Mouse (Mus musculus) lung, embryonic 15.5 days (tissue): ENCODE measurements around the gene Nxph2. TPM values are rescaled to one million over a fixed set of nuclear protein-coding genes. Genes with fewer than 3 reads are reported as not detected.
"Not testable (repeated sequence)": the region's sequence is repeated elsewhere in the genome, so short reads cannot be mapped to it uniquely, and the experiment has no call there.

Experiments
- ATAC-seq: fragments of 200-750 bp; cut with Nextera tagmentation; 2 replicates; pipeline ENCODE4 v1.8.0; 2017; ENCODE audit warnings: moderate number of reproducible peaks, borderline replicate concordance; ENCODE audit not compliant: low FRiP score, low TSS enrichment; ENCODE audit errors: extremely low read depth
- H3K27ac ChIP-seq: fragments of 300-500 bp; sonication (generic); 2 replicates; pipeline ENCODE4 v1.5.1; 2015; ENCODE audit warnings: moderate library complexity, mild to moderate bottlenecking, inconsistent platforms
- H3K27me3 ChIP-seq: fragments of 300-500 bp; sonication (generic); 2 replicates; pipeline ENCODE4 v1.6.1; 2015; ENCODE audit warnings: inconsistent platforms
- H3K36me3 ChIP-seq: fragments of 300-500 bp; sonication (generic); 2 replicates; pipeline ENCODE4 v1.6.1; 2015; ENCODE audit warnings: inconsistent platforms
- H3K4me1 ChIP-seq: fragments of 300-500 bp; sonication (generic); 2 replicates; pipeline ENCODE4 v1.6.1; 2015; ENCODE audit warnings: inconsistent platforms
- H3K4me2 ChIP-seq: fragments of 300-500 bp; sonication (generic); 2 replicates; pipeline ENCODE4 v1.6.1; 2015; ENCODE audit warnings: inconsistent platforms, mild to moderate bottlenecking, moderate library complexity
- H3K4me3 ChIP-seq: fragments of 300-500 bp; sonication (generic); 2 replicates; pipeline ENCODE4 v1.5.1; 2015; ENCODE audit warnings: mild to moderate bottlenecking, inconsistent platforms
- H3K9ac ChIP-seq: fragments of 300-500 bp; sonication (generic); 2 replicates; pipeline ENCODE4 v1.6.1; 2015; ENCODE audit warnings: inconsistent platforms
- H3K9me3 ChIP-seq: fragments of 300-500 bp; sonication (generic); 2 replicates; pipeline ENCODE4 v1.6.1; 2016; ENCODE audit warnings: inconsistent platforms
- WGBS: fragments of 180-500 bp; shearing (Covaris S2); methylation state at CpG from one replicate; pipeline ENCODE4 v1.1.7; 2015; 5-methylcytosine and 5-hydroxymethylcytosine counted together
- polyA plus RNA-seq: library from polyadenylated mRNA; unstranded; fragments of >200 nt; fragmentation: Nextera tagmentation; extraction: Ambion mirVana; gene quantifications from 2 replicates; pipeline ENCODE4 v1.2.1, GENCODE M21; 2015

Gene Nxph2
- not detected in 2 replicates for polyA plus RNA-seq

- H3K9me3 ChIP-seq = no peaks in the 10 kb centered on the region
- no peak within 1 kb of the TSS for H3K4me3 ChIP-seq
- WGBS = 2% methylated on average over 31 of the region's 31 CpGs
- no peaks in the 10 kb centered on the region for H3K36me3 ChIP-seq
- no peaks in the 10 kb centered on the region for H3K4me1 ChIP-seq
- ATAC-seq = no peak
- H3K9ac ChIP-seq = no peak within 1 kb of the TSS
- peak within 1 kb of the TSS; percentile 30 for H3K4me2 ChIP-seq
- H3K27me3 ChIP-seq = peaks cover 14% of the 10 kb centered on the region
- no peak within 1 kb of the TSS for H3K27ac ChIP-seq
Measured at GRCm38 (mm10) chr2:23320746-23321585, at the start of gene Nxph2. Nxph2 (plus strand) TSS chr2:23321246.

DNA sequence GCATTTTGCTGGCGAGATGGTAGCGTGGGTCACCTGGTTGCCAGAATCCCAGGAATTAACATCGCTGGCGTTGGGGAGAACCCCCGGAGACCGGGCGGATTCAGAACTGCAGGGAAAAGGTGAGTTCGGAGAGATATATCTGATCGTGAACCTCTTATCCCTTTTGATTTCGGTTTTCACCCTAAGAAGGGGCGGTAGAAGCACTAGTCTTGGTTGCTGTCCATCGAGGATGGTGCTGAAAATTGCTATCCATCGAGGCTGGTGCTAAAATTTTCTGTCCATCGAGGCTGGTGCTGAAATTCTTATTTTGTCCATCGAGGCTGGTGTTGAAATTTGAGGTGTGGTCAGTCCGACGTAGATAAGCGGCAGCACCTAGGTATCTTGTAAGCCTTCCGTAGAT, 30.1 kb upstream of the Nxph2 start:
- 48% methylated on average over 19 of the region's 19 CpGs for WGBS
- not testable (repeated sequence) for H3K9ac ChIP-seq, H3K4me1 ChIP-seq, H3K4me2 ChIP-seq, H3K27ac ChIP-seq, H3K4me3 ChIP-seq, ATAC-seq, H3K9me3 ChIP-seq, H3K27me3 ChIP-seq, H3K36me3 ChIP-seq

DNA sequence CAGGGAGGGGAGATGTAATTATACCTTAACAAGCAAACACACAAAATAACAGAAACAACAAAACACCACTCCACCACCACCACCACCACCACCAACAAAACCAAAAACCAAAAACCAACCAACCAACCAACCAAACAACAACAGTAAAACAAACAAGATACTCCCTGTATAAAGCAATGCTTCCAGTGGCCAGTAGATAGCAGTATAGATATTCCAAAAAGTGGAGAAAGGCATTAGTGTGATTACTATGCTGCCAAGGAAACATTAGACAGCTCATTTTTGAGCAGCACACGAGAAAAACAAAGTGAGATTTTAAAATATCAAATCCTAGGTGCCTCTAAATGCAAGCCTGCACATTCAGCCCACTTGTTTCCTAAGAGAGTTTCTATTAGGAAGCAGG, 6.2 kb upstream of the Nxph2 start:
- Histone ChIP-seq H3K4me1 (no peaks in the 10 kb centered on the region), H3K9me3 (no peaks in the 10 kb centered on the region), H3K4me2 (no peak overlapping the region), H3K27me3 (no peaks in the 10 kb centered on the region), H3K27ac (no peak overlapping the region), H3K9ac (no peak overlapping the region), H3K36me3 (no peaks in the 10 kb centered on the region), H3K4me3 (no peak overlapping the region)
- no peak for ATAC-seq
- WGBS = 9% methylated on average over 1 of the region's 1 CpGs

Other genes with a start within 250 kb of the Nxph2 start
- 13.1 and 15.2 TPM in 2 replicates for gene Mastl, start 165.2 kb upstream of the Nxph2 start, polyA plus RNA-seq
- 71.6 and 73.1 TPM in 2 replicates for gene Yme1l1, start 164.9 kb upstream of the Nxph2 start, polyA plus RNA-seq
- gene 4931423N10Rik, start 113.8 kb upstream of the Nxph2 start, polyA plus RNA-seq = not detected in 2 replicates